8 mouse cellular contexts compared by ENCODE assay signal in the genomic region with DNA sequence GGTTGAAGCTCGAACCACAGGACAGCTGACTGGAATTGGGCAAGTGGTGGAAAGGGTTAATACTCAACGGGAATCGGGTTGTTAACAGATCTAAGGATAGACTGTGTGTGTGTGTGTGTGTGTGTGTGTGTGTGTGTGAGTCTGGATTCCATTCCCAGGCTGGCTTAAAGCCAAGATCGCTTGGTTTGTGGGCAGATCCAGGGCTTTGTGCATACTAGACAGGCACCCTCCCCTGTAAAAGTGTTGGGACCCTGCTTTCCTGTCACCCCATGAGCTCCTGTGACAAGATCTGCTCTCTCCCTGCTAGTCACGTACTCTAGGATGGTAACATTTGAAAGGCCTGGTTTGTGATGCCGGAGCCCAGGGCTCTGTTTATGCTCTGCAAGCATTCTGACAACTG. TPM values are rescaled to one million over a fixed set of nuclear protein-coding genes. Genes with fewer than 3 reads are reported as not detected.
A peak's percentile ranks its signal among the peaks of the same experiment; 100 is the strongest.
DNase-seq lines count a peak whose midpoint lies in the region; ATAC-seq lines count a peak whose summit lies in the region.

No protein-coding gene starts in this region.

- no peaks in the 10 kb centered on the region for H3K9me3 ChIP-seq in forebrain, embryonic 13.5 days (replicated peaks)
- no peaks in the 10 kb centered on the region for H3K9me3 ChIP-seq in kidney, embryonic 16.5 days (ENCODE audit: low read length)
- no peaks in the 10 kb centered on the region for H3K9me3 ChIP-seq in midbrain, embryonic 12.5 days

- no peak overlapping the region for H3K4me2 ChIP-seq in forebrain, embryonic 13.5 days
- H3K4me2 ChIP-seq in kidney, embryonic 16.5 days (replicated peaks; ENCODE audit: low read depth, low read length), result no peak overlapping the region
- no peak overlapping the region for H3K4me2 ChIP-seq in midbrain, embryonic 12.5 days (replicated peaks)

- H3K27me3 ChIP-seq in forebrain, embryonic 13.5 days, result no peaks in the 10 kb centered on the region
- H3K27me3 ChIP-seq in kidney, embryonic 16.5 days (ENCODE audit: insufficient read depth, low read length), result no peaks in the 10 kb centered on the region
- H3K27me3 ChIP-seq in midbrain, embryonic 12.5 days, result no peaks in the 10 kb centered on the region

- WGBS in forebrain, embryonic 13.5 days, result 36% methylated on average over 6 of the region's 6 CpGs
- 27% methylated on average over 6 of the region's 6 CpGs for WGBS in kidney, embryonic 16.5 days
- WGBS in midbrain, embryonic 12.5 days, result 53% methylated on average over 6 of the region's 6 CpGs

- ATAC-seq in forebrain, embryonic 13.5 days, result peak; percentile 57; the same call in 1 of the 2 replicates
- no peak for ATAC-seq in kidney, embryonic 16.5 days (ENCODE audit: low FRiP score, low TSS enrichment)
- no peak for ATAC-seq in midbrain, embryonic 12.5 days (ENCODE audit: low FRiP score, low read depth)

- H3K4me1 ChIP-seq in forebrain, embryonic 13.5 days, result peaks cover 35% of the 10 kb centered on the region
- peaks cover 23% of the 10 kb centered on the region for H3K4me1 ChIP-seq in kidney, embryonic 16.5 days (ENCODE audit: insufficient read depth, low read length)
- H3K4me1 ChIP-seq in midbrain, embryonic 12.5 days, result peaks cover 38% of the 10 kb centered on the region

- 0 out of 2 replicates have a peak overlapping the region, but pooled peaks have one; percentile 12 for H3K9ac ChIP-seq in forebrain, embryonic 13.5 days
- no peak overlapping the region for H3K9ac ChIP-seq in kidney, embryonic 16.5 days (replicated peaks; ENCODE audit: low read length)
- no peak overlapping the region for H3K9ac ChIP-seq in midbrain, embryonic 12.5 days (replicated peaks)

- DNase-seq in kidney, adult 18-20 months, result peak; percentile 43
- DNase-seq in kidney, adult 11 months, result no peak
- DNase-seq in adipocyte (ENCODE audit: low spot score), result peak; percentile 70
- no peak for DNase-seq in ovary, adult 18-20 months (ENCODE audit: low spot score)
- no peak for DNase-seq in embryo, embryonic 9.5 days (ENCODE audit: extremely low spot score)

- peak overlapping the region; percentile 75 for H3K27ac ChIP-seq in forebrain, embryonic 13.5 days
- H3K27ac ChIP-seq in kidney, embryonic 16.5 days (ENCODE audit: low read length), result peak overlapping the region; percentile 25; the same call in 1 of the 2 replicates
- H3K27ac ChIP-seq in midbrain, embryonic 12.5 days (replicated peaks), result peak overlapping the region; percentile 56

- H3K4me3 ChIP-seq in forebrain, embryonic 13.5 days, result no peak overlapping the region
- no peak overlapping the region for H3K4me3 ChIP-seq in kidney, embryonic 16.5 days (ENCODE audit: low read length)
- no peak overlapping the region for H3K4me3 ChIP-seq in midbrain, embryonic 12.5 days

- peaks cover 49% of the 10 kb centered on the region for H3K36me3 ChIP-seq in forebrain, embryonic 13.5 days (ENCODE audit: poor library complexity, severe bottlenecking)
- H3K36me3 ChIP-seq in kidney, embryonic 16.5 days (ENCODE audit: insufficient read depth, low read length), result peaks cover 42% of the 10 kb centered on the region
- H3K36me3 ChIP-seq in midbrain, embryonic 12.5 days, result peaks cover 47% of the 10 kb centered on the region

RNA-seq across cellular contexts. Expression of a gene that starts 5.7 kb away (rescaled TPM):
- 1.5 and 1.8 TPM in 2 replicates for polyA plus RNA-seq in forebrain, embryonic 13.5 days (2015; fragmentation: Nextera tagmentation; extraction: Ambion mirVana)
- polyA plus RNA-seq in kidney, embryonic 16.5 days (2015; fragmentation: Nextera tagmentation; extraction: Ambion mirVana), result 2.5 and 4.2 TPM in 2 replicates
- polyA plus RNA-seq in midbrain, embryonic 12.5 days (2016; fragmentation: Nextera tagmentation; extraction: Ambion mirVana), result 2.2 and 3.1 TPM in 2 replicates

RNA-seq across cellular contexts. Expression of a gene that starts 51.3 kb away (rescaled TPM):
- 11.0 and 12.8 TPM in 2 replicates for polyA plus RNA-seq in forebrain, embryonic 13.5 days (2015; fragmentation: Nextera tagmentation; extraction: Ambion mirVana)
- polyA plus RNA-seq in kidney, embryonic 16.5 days (2015; fragmentation: Nextera tagmentation; extraction: Ambion mirVana), result 10.4 and 11.0 TPM in 2 replicates
- 14.1 TPM in 2 replicates for polyA plus RNA-seq in midbrain, embryonic 12.5 days (2016; fragmentation: Nextera tagmentation; extraction: Ambion mirVana)

RNA-seq across cellular contexts. Expression of a gene that starts 58.5 kb away (rescaled TPM):
- 23.3 and 24.4 TPM in 2 replicates for polyA plus RNA-seq in forebrain, embryonic 13.5 days (2015; fragmentation: Nextera tagmentation; extraction: Ambion mirVana)
- polyA plus RNA-seq in kidney, embryonic 16.5 days (2015; fragmentation: Nextera tagmentation; extraction: Ambion mirVana), result 34.9 and 36.3 TPM in 2 replicates
- polyA plus RNA-seq in midbrain, embryonic 12.5 days (2016; fragmentation: Nextera tagmentation; extraction: Ambion mirVana), result 25.6 and 29.5 TPM in 2 replicates

Comparison
In these comparisons a context has a peak if more than half of its experiments do, and no peak if none do; other contexts are left out.
1. DNase-seq: peak in kidney, adult 18-20 months (single experiment) and adipocyte (single experiment); none in kidney, adult 11 months (single experiment), ovary, adult 18-20 months (single experiment) and embryo, embryonic 9.5 days (single experiment).
2. H3K27ac ChIP-seq: peak in every context shown above with its lines; median percentile 75 in forebrain, embryonic 13.5 days; 56 in midbrain, embryonic 12.5 days; 25 in kidney, embryonic 16.5 days.